Mouse (Mus musculus) leukemia stem cell, adult 10-12 weeks (primary cell): ENCODE measurements around the gene Tpbg. TPM values are rescaled to one million over a fixed set of nuclear protein-coding genes. Genes with fewer than 3 reads are reported as not detected.

Experiments
- polyA plus RNA-seq: library from polyadenylated mRNA; stranded (reverse); fragments of >175 nt; gene quantifications from 2 replicates; pipeline ENCODE4 v1.2.3, GENCODE M21; 2012; ENCODE audit warnings: low replicate concordance

The Tpbg gene
- polyA plus RNA-seq = 0.08 and 0.16 TPM in 2 replicates

DNA sequence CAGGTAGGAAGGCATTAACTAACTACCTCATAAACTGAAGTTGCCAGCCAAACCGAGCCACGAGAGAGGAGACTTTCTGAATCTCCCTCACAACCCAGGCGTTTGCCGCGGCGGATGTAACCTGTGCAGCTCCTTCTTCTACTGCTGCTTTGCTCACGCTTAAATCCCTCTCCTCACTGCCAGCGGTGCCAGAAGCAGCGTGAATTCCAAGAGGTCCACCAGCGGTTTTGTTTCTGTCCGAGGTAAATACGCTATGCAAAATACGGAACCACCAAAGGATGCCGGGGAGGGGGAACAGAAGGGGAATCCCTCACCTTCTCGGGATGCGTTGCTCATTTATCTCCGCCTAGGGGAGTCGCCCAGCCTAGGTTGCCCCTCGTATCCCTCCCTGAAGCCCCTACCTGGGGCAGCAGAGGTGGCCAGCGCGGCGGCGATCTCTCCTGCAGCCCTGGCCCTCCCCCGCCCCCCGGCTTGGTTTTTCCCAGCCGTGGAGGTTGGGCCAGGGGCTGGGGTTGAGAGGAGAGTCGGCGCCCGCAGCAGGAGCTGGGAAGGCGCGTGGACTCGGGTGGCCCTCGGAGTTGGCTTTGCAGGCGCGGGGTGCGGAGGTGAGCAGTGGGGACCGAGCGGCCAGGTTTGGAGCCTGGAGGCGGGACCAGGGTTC is at the start of gene Tpbg:
Gene Tpbg, plus strand, starts transcription at position 30 of the 661 bp plus-strand sequence.

Other genes starting within 250 kb of the Tpbg start
- gene Ibtk, start 93.0 kb upstream of the Tpbg start, polyA plus RNA-seq = 7.6 and 19.0 TPM in 2 replicates